Mouse (Mus musculus): ENCODE data around the gene Fancd2. TPM values are rescaled to one million over a fixed set of nuclear protein-coding genes. Genes with fewer than 3 reads are reported as not detected.
A peak's percentile ranks its signal among the peaks of the same experiment; 100 is the strongest.

The Fancd2 gene
- polyA plus RNA-seq, 1 experiment from 2014 or later, result 19.1 TPM

GRCm38 (mm10) chr6:113494258-113494788, 37.2 kb upstream of the Fancd2 start:
- Histone ChIP-seq H3K27ac (ENCODE audit: low read depth, low read length) (no peak overlapping the region), H3K27me3 (replicated peaks; ENCODE audit: control insufficient read depth, insufficient read depth, low read length) (peaks cover 38% of the 10 kb centered on the region)

GRCm38 (mm10) chr6:113495071-113495675, 36.3 kb upstream of the Fancd2 start:
- H3K9me3 ChIP-seq (ENCODE audit: control insufficient read depth, low read length), result no peaks in the 10 kb centered on the region
- no peak overlapping the region for H3K27ac ChIP-seq (ENCODE audit: low read depth, low read length)
- H3K4me1 ChIP-seq (replicated peaks; ENCODE audit: control insufficient read depth, insufficient read depth, low read length), result peaks cover 9% of the 10 kb centered on the region; the same call in 1 of the 2 replicates
- H3K9ac ChIP-seq (ENCODE audit: low read depth, low read length), result peak overlapping the region; percentile 54
- DNase-seq (ENCODE audit: low spot score), result no peak
- peaks cover 45% of the 10 kb centered on the region for H3K27me3 ChIP-seq (replicated peaks; ENCODE audit: control insufficient read depth, insufficient read depth, low read length)
- peak overlapping the region; percentile 51 for H3K4me3 ChIP-seq (ENCODE audit: low read depth, low read length)
- 26% methylated on average over 28 of the region's 28 CpGs for WGBS
- ATAC-seq (replicated peaks; ENCODE audit: low FRiP score), result peak; percentile 6; the same call in 1 of the 2 replicates
- H3K4me2 ChIP-seq, result peak overlapping the region; percentile 71
- H3K36me3 ChIP-seq (ENCODE audit: control insufficient read depth, insufficient read depth, low read length), result peaks cover 3% of the 10 kb centered on the region; the same call in 1 of the 2 replicates

More at GRCm38 (mm10) chr6:113494258-113494788, 37.2 kb upstream of the Fancd2 start:
- H3K4me2 ChIP-seq, result peak overlapping the region; percentile 71
- H3K9me3 ChIP-seq (ENCODE audit: control insufficient read depth, low read length), result no peaks in the 10 kb centered on the region
- 1% methylated on average over 54 of the region's 54 CpGs for WGBS
- H3K4me1 ChIP-seq (replicated peaks; ENCODE audit: control insufficient read depth, insufficient read depth, low read length), result peaks cover 9% of the 10 kb centered on the region; the same call in 1 of the 2 replicates
- ATAC-seq (replicated peaks; ENCODE audit: low FRiP score), result peak; percentile 80
- H3K36me3 ChIP-seq (ENCODE audit: control insufficient read depth, insufficient read depth, low read length), result peaks cover 4% of the 10 kb centered on the region
- peak overlapping the region; percentile 54 for H3K9ac ChIP-seq (ENCODE audit: low read depth, low read length)
- DNase-seq (ENCODE audit: low spot score), result peak; percentile 77
- H3K4me3 ChIP-seq (ENCODE audit: low read depth, low read length), result peak overlapping the region; percentile 51

GRCm38 (mm10) chr6:113499346-113499745, 32.1 kb upstream of the Fancd2 start:
- Histone ChIP-seq H3K9me3 (ENCODE audit: control insufficient read depth, low read length) (no peaks in the 10 kb centered on the region), H3K4me3 (ENCODE audit: low read depth, low read length) (no peak overlapping the region), H3K27me3 (replicated peaks; ENCODE audit: control insufficient read depth, insufficient read depth, low read length) (peaks cover 75% of the 10 kb centered on the region), H3K27ac (ENCODE audit: low read depth, low read length) (no peak overlapping the region), H3K4me1 (replicated peaks; ENCODE audit: control insufficient read depth, insufficient read depth, low read length) (peaks cover 11% of the 10 kb centered on the region; the same call in 1 of the 2 replicates), H3K4me2 (no peak overlapping the region), H3K9ac (ENCODE audit: low read depth, low read length) (no peak overlapping the region), H3K36me3 (ENCODE audit: control insufficient read depth, insufficient read depth, low read length) (no peaks in the 10 kb centered on the region)
- ATAC-seq (replicated peaks; ENCODE audit: low FRiP score) (no peak), DNase-seq (ENCODE audit: low spot score) (no peak)
- 56% methylated on average over 6 of the region's 6 CpGs for WGBS

- Histone ChIP-seq H3K27ac (ENCODE audit: low read depth, low read length) (no peak within 1 kb of the TSS), H3K9ac (ENCODE audit: low read depth, low read length) (no peak within 1 kb of the TSS), H3K27me3 (replicated peaks; ENCODE audit: control insufficient read depth, insufficient read depth, low read length) (peaks cover 54% of the 10 kb centered on the region), H3K4me2 (peak within 1 kb of the TSS; percentile 38), H3K4me3 (ENCODE audit: low read depth, low read length) (peak within 1 kb of the TSS; percentile 5), H3K4me1 (replicated peaks; ENCODE audit: control insufficient read depth, insufficient read depth, low read length) (0 out of 2 replicates have a peak, but pooled peaks cover 3% of the 10 kb centered on the region), H3K36me3 (ENCODE audit: control insufficient read depth, insufficient read depth, low read length) (no peaks in the 10 kb centered on the region), H3K9me3 (ENCODE audit: control insufficient read depth, low read length) (no peaks in the 10 kb centered on the region)
- DNase-seq (ENCODE audit: low spot score) (no peak), ATAC-seq (replicated peaks; ENCODE audit: low FRiP score) (no peak)
- WGBS, result 11% methylated on average over 32 of the region's 32 CpGs
Measured at GRCm38 (mm10) chr6:113501388-113502084, 29.9 kb upstream of the Fancd2 start, which contains the start of gene Prrt3. Prrt3 (minus strand) TSS chr6:113501931.

GRCm38 (mm10) chr6:113502801-113503200, 28.7 kb upstream of the Fancd2 start:
- Histone ChIP-seq H3K4me3 (ENCODE audit: low read depth, low read length) (no peak overlapping the region), H3K27ac (ENCODE audit: low read depth, low read length) (no peak overlapping the region), H3K9me3 (ENCODE audit: control insufficient read depth, low read length) (no peaks in the 10 kb centered on the region), H3K4me2 (no peak overlapping the region), H3K27me3 (replicated peaks; ENCODE audit: control insufficient read depth, insufficient read depth, low read length) (peaks cover 42% of the 10 kb centered on the region), H3K9ac (ENCODE audit: low read depth, low read length) (no peak overlapping the region), H3K4me1 (replicated peaks; ENCODE audit: control insufficient read depth, insufficient read depth, low read length) (0 out of 2 replicates have a peak, but pooled peaks cover 3% of the 10 kb centered on the region), H3K36me3 (ENCODE audit: control insufficient read depth, insufficient read depth, low read length) (no peaks in the 10 kb centered on the region)
- no peak for DNase-seq (ENCODE audit: low spot score)
- no peak for ATAC-seq (replicated peaks; ENCODE audit: low FRiP score)
- 73% methylated on average over 2 of the region's 2 CpGs for WGBS

- H3K4me3 ChIP-seq (ENCODE audit: low read depth, low read length), result no peak overlapping the region
Measured at GRCm38 (mm10) chr6:113505689-113506088, 25.8 kb upstream of the Fancd2 start.

GRCm38 (mm10) chr6:113507130-113507529, 24.4 kb upstream of the Fancd2 start:
- peaks cover 11% of the 10 kb centered on the region for H3K27me3 ChIP-seq (replicated peaks; ENCODE audit: control insufficient read depth, insufficient read depth, low read length)
- no peak overlapping the region for H3K27ac ChIP-seq (ENCODE audit: low read depth, low read length)
- DNase-seq (ENCODE audit: low spot score), result no peak
- no peaks in the 10 kb centered on the region for H3K4me1 ChIP-seq (replicated peaks; ENCODE audit: control insufficient read depth, insufficient read depth, low read length)
- no peak overlapping the region for H3K4me3 ChIP-seq (ENCODE audit: low read depth, low read length)
- H3K9ac ChIP-seq (ENCODE audit: low read depth, low read length), result no peak overlapping the region
- ATAC-seq (replicated peaks; ENCODE audit: low FRiP score), result no peak
- H3K4me2 ChIP-seq, result no peak overlapping the region
- H3K9me3 ChIP-seq (ENCODE audit: control insufficient read depth, low read length), result no peaks in the 10 kb centered on the region
- no peaks in the 10 kb centered on the region for H3K36me3 ChIP-seq (ENCODE audit: control insufficient read depth, insufficient read depth, low read length)

More at GRCm38 (mm10) chr6:113505689-113506088, 25.8 kb upstream of the Fancd2 start:
- Histone ChIP-seq H3K4me1 (replicated peaks; ENCODE audit: control insufficient read depth, insufficient read depth, low read length) (0 out of 2 replicates have a peak, but pooled peaks cover 3% of the 10 kb centered on the region), H3K27ac (ENCODE audit: low read depth, low read length) (no peak overlapping the region), H3K4me2 (no peak overlapping the region), H3K36me3 (ENCODE audit: control insufficient read depth, insufficient read depth, low read length) (no peaks in the 10 kb centered on the region), H3K9me3 (ENCODE audit: control insufficient read depth, low read length) (no peaks in the 10 kb centered on the region), H3K9ac (ENCODE audit: low read depth, low read length) (no peak overlapping the region), H3K27me3 (replicated peaks; ENCODE audit: control insufficient read depth, insufficient read depth, low read length) (peaks cover 25% of the 10 kb centered on the region)
- 72% methylated on average over 1 of the region's 1 CpGs for WGBS
- DNase-seq (ENCODE audit: low spot score) (no peak), ATAC-seq (replicated peaks; ENCODE audit: low FRiP score) (no peak)

GRCm38 (mm10) chr6:113508272-113508946, 23.1 kb upstream of the Fancd2 start:
- no peak overlapping the region for H3K4me3 ChIP-seq (ENCODE audit: low read depth, low read length)
- H3K9ac ChIP-seq (ENCODE audit: low read depth, low read length), result no peak overlapping the region
- no peaks in the 10 kb centered on the region for H3K36me3 ChIP-seq (ENCODE audit: control insufficient read depth, insufficient read depth, low read length)
- no peak overlapping the region for H3K27ac ChIP-seq (ENCODE audit: low read depth, low read length)
- ATAC-seq (replicated peaks; ENCODE audit: low FRiP score) (0 out of 2 replicates have a peak, but pooled peaks have one; percentile 43), DNase-seq (ENCODE audit: low spot score) (no peak)
- WGBS, result 70% methylated on average over 7 of the region's 7 CpGs
- no peak overlapping the region for H3K4me2 ChIP-seq
- H3K27me3 ChIP-seq (replicated peaks; ENCODE audit: control insufficient read depth, insufficient read depth, low read length), result no peaks in the 10 kb centered on the region
- no peaks in the 10 kb centered on the region for H3K9me3 ChIP-seq (ENCODE audit: control insufficient read depth, low read length)
- H3K4me1 ChIP-seq (replicated peaks; ENCODE audit: control insufficient read depth, insufficient read depth, low read length), result no peaks in the 10 kb centered on the region

Measured in liver, embryonic 11.5 days (tissue).